Mouse (Mus musculus): Measurements from ENCODE around the gene Twnk. TPM values are rescaled to one million over a fixed set of nuclear protein-coding genes. Genes with fewer than 3 reads are reported as not detected.
"Not testable (repeated sequence)": the region's sequence is repeated elsewhere in the genome, so short reads cannot be mapped to it uniquely, and the experiment has no call there.

Twnk gene
- total RNA-seq, 2 experiments from 2014 or later: 2.0 to 2.9 TPM

- ATAC-seq (replicated peaks; ENCODE audit: low FRiP score, poor library complexity, severe bottlenecking): no peak
These were observed 14.9 kb downstream of the Twnk start for GRCm38 (mm10) chr19:45020348-45020747.

DNA sequence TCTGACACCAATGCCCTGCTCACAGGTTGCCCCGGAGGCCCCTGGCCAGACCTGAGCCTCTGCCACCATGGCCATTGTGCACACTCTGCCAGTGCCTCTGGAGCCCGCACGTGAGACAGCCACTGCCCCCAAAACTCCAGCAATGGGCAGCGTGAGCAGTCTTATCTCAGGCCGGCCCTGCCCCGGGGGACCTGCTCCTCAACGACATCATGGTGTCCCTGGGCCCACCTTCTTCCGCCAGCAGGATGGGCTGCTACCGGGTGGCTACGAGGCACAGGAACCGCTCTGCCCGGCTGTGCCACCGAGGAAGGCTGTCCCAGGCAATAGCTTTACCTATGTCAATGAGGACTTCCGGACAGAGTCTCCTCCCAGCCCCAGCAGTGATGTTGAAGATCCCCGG is 15.9 kb downstream of the Twnk start:
- no peak for ATAC-seq (replicated peaks; ENCODE audit: low FRiP score, poor library complexity, severe bottlenecking)

DNA sequence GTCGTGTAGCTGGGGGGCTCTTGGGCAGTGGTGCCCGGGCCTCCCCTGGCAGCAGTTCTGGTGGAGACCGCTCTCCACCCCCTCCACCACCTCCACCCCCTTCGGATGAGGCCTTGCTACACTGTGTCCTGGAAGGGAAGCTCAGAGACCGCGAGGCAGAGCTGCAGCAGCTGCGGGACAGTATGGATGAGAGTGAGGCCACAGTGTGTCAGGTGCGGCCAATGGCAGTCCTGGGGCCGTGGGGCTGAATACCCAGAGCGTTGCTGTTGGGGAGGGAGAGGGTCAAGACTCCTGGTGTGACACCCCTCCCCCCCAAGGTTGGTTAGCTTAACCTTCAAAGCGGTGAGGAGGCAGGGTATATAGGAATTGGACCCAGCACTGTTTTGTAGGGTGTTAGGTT is 18.5 kb downstream of the Twnk start:
- no peak for ATAC-seq (replicated peaks; ENCODE audit: low FRiP score, poor library complexity, severe bottlenecking)

DNA sequence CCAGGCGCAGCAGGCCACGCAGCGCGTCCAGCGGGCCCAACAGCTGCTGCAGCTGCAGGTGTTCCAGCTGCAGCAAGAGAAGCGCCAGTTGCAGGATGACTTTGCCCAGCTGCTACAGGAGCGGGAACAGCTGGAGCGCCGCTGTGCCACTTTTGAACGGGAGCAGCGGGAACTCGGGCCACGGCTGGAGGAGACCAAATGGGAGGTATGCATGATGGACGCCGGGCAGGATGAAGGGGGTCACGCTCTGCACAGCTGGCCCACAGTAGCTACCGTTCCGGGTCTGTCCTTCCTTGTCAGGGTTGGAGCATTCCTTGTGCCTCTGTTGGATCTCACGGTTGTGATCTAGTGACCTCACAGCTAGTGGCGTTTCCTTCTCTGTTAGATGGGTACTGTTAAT is 19.3 kb downstream of the Twnk start:
- ATAC-seq (replicated peaks; ENCODE audit: low FRiP score, poor library complexity, severe bottlenecking): no peak

DNA sequence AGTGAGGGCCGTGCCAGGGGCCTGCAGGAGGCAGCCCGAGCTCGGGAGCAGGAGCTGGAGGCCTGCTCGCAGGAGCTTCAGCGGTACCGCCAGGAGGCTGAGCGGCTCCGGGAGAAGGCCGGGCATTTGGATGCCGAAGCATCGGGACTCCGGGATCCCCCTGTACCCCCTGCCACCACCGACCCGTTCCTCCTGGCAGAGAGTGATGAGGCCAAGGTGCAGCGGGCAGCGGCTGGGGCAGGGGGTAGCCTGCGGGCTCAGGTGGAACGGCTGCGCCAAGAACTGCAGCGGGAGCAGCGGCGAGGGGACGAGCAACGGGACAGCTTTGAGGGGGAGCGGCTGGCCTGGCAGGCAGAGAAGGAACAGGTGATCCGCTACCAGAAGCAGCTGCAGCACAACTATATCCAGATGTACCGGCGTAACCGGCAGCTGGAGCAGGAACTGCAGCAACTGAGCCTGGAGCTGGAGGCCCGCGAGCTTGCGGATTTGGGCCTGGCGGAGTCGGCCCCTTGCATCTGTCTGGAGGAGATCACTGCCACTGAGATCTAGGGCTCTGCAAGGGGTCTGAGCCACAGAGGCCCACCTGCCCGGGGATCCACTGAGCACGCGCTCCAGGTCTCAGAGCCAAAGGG is 20.6 kb downstream of the Twnk start:
- ATAC-seq (replicated peaks; ENCODE audit: low FRiP score, poor library complexity, severe bottlenecking): no peak

- ATAC-seq (replicated peaks; ENCODE audit: low FRiP score, poor library complexity, severe bottlenecking): no peak
These were observed 21.7 kb downstream of the Twnk start for GRCm38 (mm10) chr19:45026958-45027670.

DNA sequence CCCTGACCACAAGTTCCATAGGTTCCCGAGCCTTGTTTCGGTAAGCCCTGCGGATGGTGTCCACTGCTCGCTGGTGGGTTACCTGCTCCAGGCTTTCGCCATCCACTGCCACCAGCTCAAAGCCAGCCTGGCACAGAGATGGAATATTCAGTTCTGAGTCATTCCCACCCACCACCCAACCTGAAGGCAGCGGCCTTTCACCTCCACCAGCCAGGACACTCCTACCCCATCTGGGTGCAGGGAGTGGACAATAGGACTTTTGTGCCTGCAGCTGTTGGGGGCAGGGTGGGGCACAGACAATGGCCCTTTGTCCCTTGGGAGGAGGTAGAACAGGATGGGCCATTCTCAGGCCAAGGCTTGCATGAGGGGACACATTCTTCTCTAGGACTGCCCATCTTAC is 22.4 kb downstream of the Twnk start:
- no peak for ATAC-seq (replicated peaks; ENCODE audit: low FRiP score, poor library complexity, severe bottlenecking)

DNA sequence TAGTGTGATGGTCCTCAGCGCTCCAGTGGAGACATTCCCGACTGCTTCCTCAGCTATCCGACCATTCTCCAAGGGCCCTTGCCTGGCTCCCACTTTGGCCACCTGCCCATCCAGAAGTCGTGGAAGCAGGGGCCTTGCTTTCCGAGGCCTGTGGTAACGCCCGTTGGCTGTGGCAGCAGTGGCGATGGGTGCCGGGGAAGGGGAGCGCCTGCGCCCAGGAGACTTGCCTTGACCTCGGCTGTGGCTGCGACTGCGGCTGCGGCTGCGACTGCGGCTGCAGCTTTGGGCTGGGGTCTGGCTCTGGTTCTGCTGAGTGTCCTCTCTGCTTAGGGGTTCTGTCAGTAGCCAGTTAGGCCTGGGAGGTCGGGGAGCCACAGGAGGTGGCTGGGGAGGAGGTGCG is 23.3 kb downstream of the Twnk start:
- no peak for ATAC-seq (replicated peaks; ENCODE audit: low FRiP score, poor library complexity, severe bottlenecking)

DNA sequence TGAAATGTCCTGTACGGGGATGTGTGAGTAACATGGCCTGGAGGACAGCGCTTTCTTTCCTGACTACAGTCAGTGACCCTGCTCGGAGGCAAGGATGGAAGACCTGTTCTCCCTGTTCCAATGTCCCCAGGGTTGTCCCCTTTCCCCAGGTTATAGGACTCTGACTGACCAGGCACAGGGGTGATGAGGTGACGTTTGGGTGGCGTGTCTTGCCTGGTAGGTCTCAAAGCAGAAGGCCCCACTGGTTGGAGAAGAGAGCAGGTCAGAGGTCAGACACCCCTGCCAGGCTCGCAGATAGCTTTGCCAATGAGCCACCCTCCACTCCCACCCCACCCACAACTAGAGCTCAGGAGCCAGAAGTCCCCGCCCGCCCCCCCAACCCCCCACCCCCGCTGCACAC is 24.1 kb downstream of the Twnk start:
- no peak for ATAC-seq (replicated peaks; ENCODE audit: low FRiP score, poor library complexity, severe bottlenecking)

- ATAC-seq (replicated peaks; ENCODE audit: low FRiP score, poor library complexity, severe bottlenecking): 0 out of 2 replicates have a peak, but pooled peaks have one; percentile 43
These were observed 24.6 kb downstream of the Twnk start for GRCm38 (mm10) chr19:45030111-45030510.

GRCm38 (mm10) chr19:45030746-45031693 is 25.6 kb downstream of the Twnk start:
- peak; percentile 64 for ATAC-seq (replicated peaks; ENCODE audit: low FRiP score, poor library complexity, severe bottlenecking)

- peak; percentile 67 for ATAC-seq (replicated peaks; ENCODE audit: low FRiP score, poor library complexity, severe bottlenecking)
These were observed 26.3 kb downstream of the Twnk start for GRCm38 (mm10) chr19:45031780-45032179.

- no peak for ATAC-seq (replicated peaks; ENCODE audit: low FRiP score, poor library complexity, severe bottlenecking)
These were observed 27.3 kb downstream of the Twnk start for GRCm38 (mm10) chr19:45032570-45033332.

DNA sequence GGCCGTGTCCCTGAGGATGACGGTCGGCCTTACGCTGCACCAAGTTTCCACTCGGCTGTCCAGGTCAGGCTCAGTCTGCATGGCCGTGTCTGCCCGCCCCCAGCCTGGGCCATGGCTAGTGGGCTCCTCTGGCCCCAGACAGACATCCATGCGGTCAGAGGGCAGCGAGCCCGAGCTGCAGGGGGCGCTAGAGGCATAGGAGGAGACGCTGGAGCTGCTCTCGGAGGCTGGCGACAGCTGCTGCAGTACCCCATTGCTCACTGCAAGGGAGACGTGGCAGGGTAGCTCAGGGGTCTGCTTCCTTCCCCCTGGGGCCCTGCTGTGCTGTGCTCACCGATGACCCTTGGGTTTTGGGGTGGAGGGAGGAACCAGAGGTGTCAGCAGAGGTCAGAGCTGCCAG is 31.4 kb downstream of the Twnk start:
- ATAC-seq (replicated peaks; ENCODE audit: low FRiP score, poor library complexity, severe bottlenecking): peak; percentile 41; the same call in 1 of the 2 replicates

DNA sequence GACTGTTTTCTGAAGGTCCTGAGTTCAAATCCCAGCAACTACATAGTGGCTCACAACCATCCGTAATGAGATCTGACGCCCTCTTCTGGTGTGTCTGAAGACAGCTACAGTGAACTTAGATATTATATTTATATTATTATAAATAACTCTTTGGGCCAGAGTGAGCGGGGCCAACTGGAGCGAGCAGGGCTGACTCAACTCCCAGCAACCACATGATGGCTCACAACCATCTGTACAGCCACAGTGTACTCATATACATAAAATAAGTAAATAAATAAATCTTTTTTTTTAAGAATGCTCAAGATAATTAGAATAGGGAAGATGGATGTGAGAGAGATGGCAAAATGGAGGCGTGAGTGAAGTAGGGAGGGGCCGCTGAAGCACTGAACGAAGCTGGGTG is 32.7 kb downstream of the Twnk start:
- ATAC-seq (replicated peaks; ENCODE audit: low FRiP score, poor library complexity, severe bottlenecking): not testable (repeated sequence)

DNA sequence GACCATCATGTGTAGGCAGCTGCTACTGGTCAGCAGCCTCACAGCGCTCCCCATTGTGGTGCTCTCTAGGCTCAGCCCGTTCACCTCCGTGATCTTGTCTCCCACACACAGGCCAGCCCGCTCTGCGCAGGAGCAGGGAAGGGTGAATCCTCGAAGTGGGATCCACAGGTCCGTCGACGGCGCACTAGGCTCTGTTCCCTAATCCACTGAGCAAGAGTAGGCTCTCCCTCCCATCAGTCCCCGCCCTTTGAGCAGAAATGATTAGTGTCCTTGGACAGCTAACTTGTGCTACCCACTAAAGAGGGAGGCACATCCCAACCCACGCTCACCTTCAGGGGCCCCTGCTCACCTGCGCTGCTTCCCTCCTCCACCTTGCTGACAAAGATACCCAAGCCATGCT is 34.8 kb downstream of the Twnk start:
- ATAC-seq (replicated peaks; ENCODE audit: low FRiP score, poor library complexity, severe bottlenecking): no peak

GRCm38 (mm10) chr19:45044389-45044927 is 39.0 kb downstream of the Twnk start:
- ATAC-seq (replicated peaks; ENCODE audit: low FRiP score, poor library complexity, severe bottlenecking): no peak

- no peak for ATAC-seq (replicated peaks; ENCODE audit: low FRiP score, poor library complexity, severe bottlenecking)
These were observed 39.8 kb downstream of the Twnk start for GRCm38 (mm10) chr19:45045236-45045635.

DNA sequence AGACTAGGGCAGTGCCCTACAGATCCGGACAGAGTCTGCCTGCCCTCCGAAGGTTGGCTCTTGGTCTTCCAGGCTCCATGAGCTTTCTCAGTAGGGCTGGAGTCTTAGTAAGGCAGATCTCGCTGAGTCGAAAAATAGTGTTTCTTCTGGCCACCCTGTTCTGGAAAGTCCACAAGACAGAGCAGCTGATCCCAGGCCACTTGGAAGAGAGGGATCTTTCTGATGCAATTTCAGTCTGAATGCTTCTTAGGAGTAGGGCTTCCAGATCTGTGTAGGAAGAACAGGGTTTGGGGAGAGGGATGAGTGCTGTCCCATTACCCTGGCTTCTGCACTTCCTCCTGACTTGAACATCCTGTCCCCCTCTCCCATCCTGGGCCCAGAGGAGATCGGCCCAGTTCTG is 40.2 kb downstream of the Twnk start, which contains the start of gene Pdzd7:
Gene Pdzd7 (minus strand): TSS at position 67 of the 400 bp plus-strand sequence.
- no peak for ATAC-seq (replicated peaks; ENCODE audit: low FRiP score, poor library complexity, severe bottlenecking)

Data from erythroid progenitor cell, adult 5-6 weeks (primary cell).